Comparison of ENCODE assay signal across 19 mouse cellular contexts in the genomic region with DNA sequence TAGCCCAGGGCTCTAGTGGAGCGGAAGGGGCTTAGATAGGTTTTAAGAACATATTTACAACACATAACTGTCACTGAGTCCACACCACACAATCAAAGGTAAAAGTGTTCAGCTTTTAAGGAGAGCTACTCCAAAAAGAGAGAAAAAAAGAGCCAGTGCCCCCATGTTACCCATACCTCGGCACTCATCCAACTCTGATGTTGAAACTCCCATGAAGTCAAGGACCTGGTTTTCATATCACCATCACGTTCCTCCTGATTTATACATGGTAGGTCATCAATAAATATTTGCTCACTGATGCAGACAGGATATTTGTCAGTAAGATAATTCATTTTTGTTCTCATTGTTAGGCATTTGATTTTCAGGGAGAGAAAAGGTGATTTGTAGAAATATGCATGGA.
DNase-seq lines count a peak whose midpoint lies in the region.
"Had no signal": no experiment of that assay in that cellular context is flagged by ENCODE, and none has a peak within 500 bp of the region (broad histone marks: within the 10 kb centered on the region; RNA-seq: fewer than 3 reads in every experiment).

No protein-coding gene starts in this region.

- no peak overlapping the region for H3K4me3 ChIP-seq in brown adipose tissue, adult 24 weeks (ENCODE audit: insufficient read depth, low read depth, low read length)
- H3K4me3 ChIP-seq: embryonic facial prominence, embryonic 13.5 days; embryonic facial prominence, embryonic 15.5 days; erythroblast, embryonic 14.5 days; forebrain, embryonic 10.5 days; forebrain, embryonic 12.5 days had no signal

- H3K4me1 ChIP-seq in brown adipose tissue, adult 24 weeks (ENCODE audit: control insufficient read depth, insufficient read depth, insufficient read length, low read length): no peaks in the 10 kb centered on the region
- H3K4me1 ChIP-seq: embryonic facial prominence, embryonic 13.5 days; embryonic facial prominence, embryonic 15.5 days; forebrain, embryonic 10.5 days; forebrain, embryonic 12.5 days had no signal

- peak overlapping the region; percentile 44 for H3K27ac ChIP-seq in brown adipose tissue, adult 24 weeks (replicated peaks; ENCODE audit: low read depth, low read length)
- H3K27ac ChIP-seq: embryonic facial prominence, embryonic 13.5 days; embryonic facial prominence, embryonic 15.5 days; forebrain, embryonic 10.5 days; forebrain, embryonic 12.5 days had no signal

- peak; percentile 20 for DNase-seq in adrenal gland, postnatal 14 days
- DNase-seq in adrenal gland, adult 2 months: no peak
- peak; percentile 6 for DNase-seq in NIH3T3 (ENCODE audit: low read depth)
- no peak for DNase-seq in frontal cortex, postnatal 10 days (ENCODE audit: low spot score in 2 of 2)
- DNase-seq: adrenal gland, postnatal 10 days; adrenal gland, postnatal 36 days; B cell, adult 2 months; cerebellum, adult 11 months; cerebellum, adult 18-20 months; cerebellum, adult 8-10 months; cerebellum, adult 9-11 months; cerebellum, postnatal 14 days; cerebellum, postnatal 36 days had no signal

Comparison
In these comparisons a context has a peak if more than half of its experiments do, and no peak if none do; other contexts are left out.
1. DNase-seq: peak in adrenal gland, postnatal 14 days (single experiment) and NIH3T3 (single experiment); none in adrenal gland, adult 2 months (single experiment) and frontal cortex, postnatal 10 days (0 of 2).